Mouse (Mus musculus): ENCODE data around the gene Snap91.

The Snap91 gene

DNA sequence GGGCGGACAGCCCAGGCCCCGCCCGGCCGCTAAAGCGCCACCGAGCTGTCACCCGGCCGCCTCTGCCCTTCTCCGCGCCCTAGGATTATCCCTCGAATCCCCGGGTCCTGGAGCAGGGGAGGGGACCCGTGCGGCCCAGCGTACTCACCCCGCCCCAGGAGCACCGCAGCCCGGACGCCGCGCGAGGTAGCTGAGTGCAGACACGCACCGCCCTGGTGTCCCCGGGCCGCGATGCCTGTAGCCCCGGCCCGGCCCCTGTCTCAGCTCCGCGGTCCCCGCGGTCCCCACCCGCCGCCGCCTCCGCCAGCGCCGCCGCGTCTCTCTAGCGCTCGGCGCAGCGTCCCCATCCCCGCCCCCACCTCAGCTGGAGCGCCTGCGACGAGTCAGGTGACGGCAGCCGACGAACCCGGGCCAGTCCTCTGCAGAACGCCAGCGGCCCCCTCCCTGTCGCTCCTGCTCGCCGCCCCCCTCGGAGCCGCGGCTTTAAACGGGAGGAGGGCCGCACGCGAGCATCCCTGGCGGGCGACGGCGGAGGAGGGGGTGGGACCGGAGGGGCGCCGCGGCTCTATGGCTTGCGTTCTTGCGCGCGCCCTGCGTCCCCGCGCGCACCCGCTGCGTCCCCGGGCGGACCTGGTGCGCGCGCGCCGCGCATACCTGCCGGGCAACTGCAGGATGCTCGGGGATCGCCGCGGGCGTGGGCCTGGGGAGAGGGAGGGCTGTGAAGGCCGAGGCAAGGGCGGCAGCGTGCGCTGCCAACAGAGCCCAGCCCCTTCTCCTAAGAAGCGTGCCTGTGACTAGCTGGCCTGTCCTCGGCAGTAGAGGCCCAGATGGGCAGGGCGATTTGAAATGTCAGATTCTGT lies at the start of gene Snap91:
Snap91 (minus strand) TSS at position 542 of the 860 bp plus-strand sequence.
- DNase-seq (ENCODE audit: low read depth, low spot score), result no peak

DNA sequence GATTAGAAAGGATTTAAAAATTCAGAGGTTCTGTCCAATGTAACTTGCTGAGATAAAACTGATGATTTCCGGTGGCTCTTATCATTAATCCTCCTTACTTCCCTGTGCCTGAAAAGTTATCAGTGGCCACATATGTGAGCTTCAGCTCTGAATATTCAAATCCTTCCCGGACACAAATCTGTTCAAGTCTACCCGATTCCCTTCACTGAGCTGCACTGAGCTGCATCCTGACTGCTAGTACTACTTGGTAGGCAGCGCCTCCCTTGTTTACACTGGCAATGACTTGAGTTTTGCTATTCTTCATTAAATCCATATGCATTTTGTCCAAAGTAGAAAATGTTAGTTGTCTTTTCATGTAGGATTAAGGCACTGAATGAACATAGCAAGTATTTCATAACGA lies 46.1 kb upstream of the Snap91 start:
- DNase-seq (ENCODE audit: low read depth, low spot score), result no peak

DNA sequence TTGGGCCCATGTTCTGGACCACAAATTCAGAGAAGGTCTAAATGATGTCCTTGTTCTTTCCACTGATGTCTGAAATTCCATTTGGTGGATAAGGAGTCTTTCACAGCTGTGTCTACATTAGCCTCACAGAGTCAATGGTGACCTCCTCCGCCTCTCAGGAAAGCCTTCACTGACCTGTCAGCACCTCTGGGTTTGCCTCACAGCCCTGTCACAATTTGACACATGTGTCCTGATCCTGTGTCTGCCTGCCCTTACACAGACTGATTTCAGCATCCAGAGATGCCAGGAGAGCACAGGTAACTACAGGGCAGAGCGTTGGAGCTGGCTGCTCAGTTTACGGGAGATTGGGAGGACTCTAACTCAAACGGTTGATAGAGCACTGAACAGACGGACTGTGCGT lies 45.2 kb upstream of the Snap91 start:
- no peak for DNase-seq (ENCODE audit: low read depth, low spot score)

DNA sequence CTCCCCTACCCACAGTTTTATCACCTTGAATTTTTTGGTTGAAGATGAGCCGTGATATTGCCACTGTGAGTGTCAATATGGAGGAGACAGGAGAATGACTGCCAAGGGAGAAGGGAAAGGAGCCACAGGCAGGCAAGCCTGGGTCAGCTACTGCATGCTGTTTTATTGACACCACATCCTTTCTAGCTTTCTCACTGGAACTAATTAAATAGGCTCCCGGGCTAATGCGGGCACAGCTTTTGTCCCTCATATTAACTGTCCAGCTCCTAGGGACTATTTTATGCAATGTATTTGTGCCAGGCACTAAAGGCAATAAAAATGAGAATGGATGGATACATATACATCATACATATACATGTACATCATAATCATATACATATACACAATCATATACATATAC lies 42.0 kb upstream of the Snap91 start:
- DNase-seq (ENCODE audit: low read depth, low spot score), result no peak

DNA sequence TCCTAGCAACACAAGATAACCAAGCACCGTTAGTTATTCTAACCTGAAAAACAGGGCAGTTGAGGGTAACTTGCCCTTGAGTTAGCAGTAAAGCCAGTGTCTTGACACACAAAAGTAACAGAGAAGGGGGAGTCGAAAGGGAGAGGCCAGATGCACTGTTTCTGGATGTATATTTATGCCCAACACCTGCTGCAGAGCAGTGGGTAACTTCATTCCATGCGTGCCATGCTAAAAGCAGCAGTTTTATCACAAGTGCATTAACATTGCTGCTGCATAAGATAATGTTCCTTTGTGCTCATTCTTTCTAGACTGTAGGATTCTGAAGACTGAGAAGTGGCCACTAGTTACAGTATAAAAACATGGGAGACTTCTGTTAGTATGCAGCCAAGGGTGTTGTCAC lies 36.1 kb upstream of the Snap91 start:
- DNase-seq (ENCODE audit: low read depth, low spot score), result no peak

DNA sequence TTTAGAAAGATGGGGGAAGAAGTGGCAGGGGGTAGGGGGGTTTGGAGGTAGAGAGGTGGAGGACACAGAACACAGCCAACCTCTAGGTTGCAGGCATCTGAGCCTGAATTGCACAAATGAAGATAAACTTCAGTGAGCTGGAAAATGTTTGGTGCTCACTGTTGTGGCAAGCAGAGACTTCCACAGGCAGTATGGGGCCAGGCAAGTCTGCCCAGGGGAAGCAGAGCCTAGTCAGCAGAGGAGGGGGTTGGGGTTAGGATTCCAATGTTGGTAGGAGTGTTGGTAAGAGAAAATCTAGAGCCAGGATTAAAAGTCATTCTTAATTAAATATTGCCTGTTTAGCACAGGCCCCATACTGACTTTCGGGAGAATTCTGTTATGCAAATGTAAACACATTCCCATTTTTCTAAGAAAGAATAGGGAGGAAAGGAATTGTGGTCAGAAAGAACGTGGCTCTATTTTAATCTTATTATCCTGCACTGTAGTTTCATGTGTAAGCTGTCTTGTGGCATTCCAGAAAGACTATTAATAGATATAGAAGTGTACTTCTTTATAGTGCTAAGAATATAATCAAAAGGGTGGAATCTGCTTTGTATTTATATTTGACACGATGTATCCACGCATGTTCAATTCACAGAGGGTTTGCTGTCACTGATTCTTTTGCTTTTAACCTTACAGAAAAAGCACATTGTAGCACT lies 19.2 kb upstream of the Snap91 start:
- DNase-seq (ENCODE audit: low read depth, low spot score), result no peak

DNA sequence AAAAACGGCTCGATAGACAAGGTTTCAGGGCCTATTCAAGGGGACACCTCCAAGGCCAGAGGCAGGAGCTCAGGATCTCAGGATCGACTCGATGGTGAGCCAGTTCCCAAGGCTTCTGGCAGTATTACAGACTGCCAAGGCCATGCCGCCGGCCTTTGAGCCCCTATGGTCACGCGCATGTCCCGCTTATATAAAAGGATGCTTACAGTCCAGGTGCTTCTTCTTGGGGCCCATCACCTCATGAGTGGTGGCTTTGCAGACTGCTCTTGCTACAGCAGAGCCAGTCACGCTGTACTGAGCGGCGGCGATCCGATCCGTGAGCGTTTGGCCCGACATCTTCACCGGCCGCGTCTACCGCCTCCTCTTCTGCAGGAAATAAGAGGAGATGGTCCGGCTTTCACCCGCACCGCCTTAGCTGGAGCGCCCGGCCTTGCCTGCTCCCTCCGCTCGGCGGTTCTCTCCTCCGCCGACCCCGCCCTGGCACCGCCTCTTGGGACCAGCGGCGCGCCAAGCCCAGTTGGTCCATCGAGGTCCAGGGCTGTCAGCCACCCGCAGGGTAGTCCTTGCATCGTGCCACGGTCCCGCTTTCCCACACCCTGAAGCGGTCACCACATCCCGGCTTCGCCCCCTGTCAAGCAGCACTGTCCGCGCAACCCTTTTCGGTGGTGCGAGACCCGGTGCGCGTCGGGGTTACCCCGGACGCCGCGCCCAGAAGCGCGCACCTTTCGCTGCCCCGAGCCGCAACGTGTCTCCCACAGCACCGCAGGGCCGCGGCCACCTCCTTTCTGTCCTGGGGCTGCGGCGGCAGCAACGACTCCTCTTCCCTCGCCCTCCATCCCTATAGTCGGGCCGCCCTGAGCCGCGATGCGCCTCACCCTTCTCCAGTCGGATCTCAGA lies 990 bp downstream of the Snap91 start:
- DNase-seq (ENCODE audit: low read depth, low spot score), result no peak

DNA sequence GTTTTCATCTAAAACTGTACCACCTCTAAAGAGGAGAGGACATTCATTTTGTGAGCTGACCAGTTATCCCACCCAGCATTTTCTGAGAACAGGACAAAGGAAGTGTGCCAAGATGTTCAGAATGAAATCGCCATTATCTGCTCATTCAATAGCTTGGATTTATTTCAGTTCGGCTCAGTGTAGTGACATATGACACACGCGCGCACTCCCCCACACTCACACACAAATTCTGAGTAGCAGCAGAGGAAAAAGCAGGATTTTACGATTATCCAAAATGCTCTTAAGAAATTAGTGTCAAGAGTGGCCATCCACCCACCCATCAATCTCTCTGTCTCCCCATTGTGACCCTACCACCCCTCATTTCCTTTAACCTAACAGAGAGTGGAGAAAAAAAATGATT lies 1.7 kb downstream of the Snap91 start:
- no peak for DNase-seq (ENCODE audit: low read depth, low spot score)

DNA sequence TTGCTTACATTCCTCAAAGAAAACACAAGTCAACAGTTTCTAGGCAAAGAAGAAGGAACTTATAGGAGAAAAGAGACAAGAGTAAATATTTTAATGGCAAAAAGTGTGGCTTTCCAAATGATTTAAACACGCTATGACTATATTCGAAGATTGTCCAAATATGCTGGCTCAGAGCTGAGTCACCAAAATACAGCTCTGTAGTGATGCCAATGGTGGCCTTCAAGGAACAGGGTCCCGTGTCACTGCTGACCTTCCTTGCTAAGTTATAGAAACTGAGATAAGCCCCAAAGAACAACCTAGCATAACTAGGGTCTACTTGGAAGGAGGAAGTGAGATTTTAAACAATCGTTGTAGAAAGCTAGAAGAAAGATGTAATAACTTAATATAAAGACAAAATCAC lies 6.8 kb downstream of the Snap91 start:
- DNase-seq (ENCODE audit: low read depth, low spot score), result no peak

DNA sequence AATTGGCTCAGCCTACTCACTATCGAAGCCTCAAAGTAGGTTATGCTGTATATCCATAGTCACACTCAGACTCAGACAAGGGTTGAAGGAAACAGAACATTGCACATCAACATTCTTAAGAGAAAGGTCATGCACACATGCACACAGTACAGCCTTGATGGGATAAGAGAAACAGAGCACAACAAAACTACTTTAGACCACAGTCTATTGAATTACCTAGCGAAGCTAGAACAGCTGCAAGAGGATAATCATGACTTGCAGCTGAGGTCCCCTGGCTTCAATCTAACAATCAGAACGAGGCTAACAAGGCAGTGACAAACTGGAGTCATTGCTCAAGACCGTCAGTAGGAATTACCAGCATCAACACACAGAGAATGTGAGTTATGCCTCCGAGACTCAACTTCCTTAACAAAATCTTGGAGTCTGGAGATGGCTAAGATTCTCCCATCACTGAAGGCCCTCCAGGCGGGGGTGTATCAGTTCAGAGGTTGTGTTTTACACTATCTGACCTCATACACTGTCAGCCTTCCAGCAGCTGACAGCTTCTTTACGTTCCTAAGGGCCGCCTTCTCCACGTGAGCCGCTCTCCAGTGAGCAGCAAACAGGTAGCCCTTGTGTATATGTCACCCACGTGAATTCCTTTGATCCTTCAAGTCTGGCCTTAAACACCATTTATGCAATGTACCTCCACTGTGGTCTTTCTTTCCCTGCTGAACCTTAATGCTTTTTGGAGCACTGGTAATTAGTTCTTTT lies 10.7 kb downstream of the Snap91 start:
- no peak for DNase-seq (ENCODE audit: low read depth, low spot score)

DNA sequence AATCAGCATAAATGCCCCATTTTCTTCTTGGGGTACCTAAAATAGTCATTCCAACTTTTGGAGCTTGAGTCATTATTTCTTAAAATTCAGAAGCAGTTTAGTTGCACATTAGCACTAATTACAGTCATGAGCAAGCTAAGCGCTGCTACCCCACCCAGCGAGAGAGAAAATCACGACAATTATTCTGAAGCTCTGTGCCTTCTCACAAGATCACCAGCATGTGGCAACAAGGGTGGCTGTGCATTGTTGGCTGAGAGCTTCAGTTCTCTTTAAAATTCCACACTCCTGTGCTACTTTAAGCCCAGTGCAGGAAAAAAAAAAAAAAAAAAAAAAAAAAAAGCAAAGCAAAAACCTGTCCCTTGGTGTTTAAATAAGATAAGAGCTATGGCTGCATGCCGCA lies 22.4 kb downstream of the Snap91 start:
- DNase-seq (ENCODE audit: low read depth, low spot score), result no peak

DNA sequence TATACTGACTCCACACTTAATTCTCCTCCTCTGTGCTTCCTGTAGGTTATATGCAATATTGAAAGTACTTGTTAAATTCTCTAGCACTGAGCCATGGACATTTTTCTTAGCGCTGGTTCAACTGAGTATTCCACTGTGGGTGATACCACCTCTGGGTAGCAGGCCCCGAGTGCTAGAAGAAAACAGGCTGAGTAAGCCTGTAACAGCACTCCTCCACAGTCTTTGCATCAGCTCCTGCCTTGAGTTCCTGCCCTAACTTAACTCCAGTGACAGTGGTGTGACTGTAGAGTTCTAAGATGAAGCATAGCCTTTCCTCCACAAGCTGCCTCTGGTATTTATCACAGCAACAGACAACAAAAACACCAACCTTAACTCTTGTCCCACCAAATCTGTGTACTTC lies 22.8 kb downstream of the Snap91 start:
- DNase-seq (ENCODE audit: low read depth, low spot score), result no peak

DNA sequence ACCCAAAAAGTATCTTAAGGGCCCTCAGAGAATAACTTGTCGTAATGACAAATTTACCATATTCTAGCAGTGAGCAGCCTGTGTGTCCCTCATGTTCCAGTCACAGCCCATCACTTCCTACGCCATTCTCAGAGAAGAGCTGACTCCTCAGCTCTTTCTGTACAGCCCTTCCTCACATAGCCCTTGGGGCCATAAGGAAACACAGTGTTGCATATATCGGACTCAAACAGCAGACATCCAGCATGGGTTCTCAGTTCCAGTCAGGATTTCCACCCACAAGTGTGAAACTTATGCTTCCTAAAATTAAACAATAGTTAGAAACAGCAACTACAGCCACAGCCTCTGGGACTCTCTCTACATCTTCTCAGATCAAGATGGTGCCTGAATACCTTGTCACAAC lies 27.6 kb downstream of the Snap91 start:
- DNase-seq (ENCODE audit: low read depth, low spot score), result no peak

DNA sequence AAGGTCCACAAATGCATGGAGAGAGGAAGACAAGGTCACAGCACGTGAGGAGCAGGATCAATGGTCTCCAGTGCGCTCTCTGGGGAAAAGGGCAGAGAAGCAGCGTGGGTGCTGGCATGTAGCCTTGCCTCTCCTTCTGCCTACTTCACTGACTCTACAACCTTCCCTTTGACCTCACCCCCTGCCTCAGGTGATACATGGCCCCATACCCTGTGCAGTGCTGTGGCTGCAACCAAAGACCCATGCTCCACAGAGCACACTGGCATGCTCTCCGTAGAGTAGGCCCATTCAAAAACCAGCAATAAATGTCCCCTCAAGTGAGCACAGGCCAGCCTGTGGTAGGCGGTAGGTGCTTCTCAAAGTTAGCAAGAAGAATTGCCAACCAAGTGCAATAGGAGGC lies 28.8 kb downstream of the Snap91 start:
- no peak for DNase-seq (ENCODE audit: low read depth, low spot score)

DNA sequence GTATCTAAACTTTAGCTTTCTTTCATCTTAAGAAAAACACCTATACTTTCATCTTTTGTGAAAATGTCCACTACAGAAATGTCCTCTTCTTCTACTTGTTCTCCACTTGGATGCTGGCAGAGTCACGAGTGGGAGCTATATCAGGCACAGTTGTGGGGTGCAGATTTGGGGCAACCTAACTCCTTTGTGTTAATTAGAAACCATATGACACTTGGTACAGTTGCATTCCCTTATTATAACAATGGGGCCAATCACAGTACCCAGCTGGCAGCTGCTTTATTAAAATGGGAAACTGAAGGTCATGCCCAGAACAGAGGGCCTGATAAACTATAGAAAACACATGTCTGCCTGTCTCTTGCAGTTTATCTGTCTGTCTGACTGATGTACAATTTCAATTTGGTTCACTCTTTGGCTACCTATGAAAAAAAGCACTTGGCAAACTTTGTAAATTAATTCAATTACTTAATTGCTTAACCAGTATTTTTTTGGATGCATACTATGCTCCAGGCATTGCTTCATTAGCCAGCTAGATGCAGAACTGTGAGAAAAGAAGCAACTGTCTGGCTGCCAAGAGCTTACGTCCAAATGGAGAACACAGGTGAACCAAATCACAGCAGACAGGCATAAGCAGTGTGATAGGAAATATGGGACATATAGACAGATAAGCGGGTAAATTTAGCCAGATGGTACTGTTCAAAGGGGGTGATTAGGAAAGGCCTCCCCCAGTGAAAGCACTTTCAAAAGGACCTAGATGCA lies 29.8 kb downstream of the Snap91 start:
- no peak for DNase-seq (ENCODE audit: low read depth, low spot score)

DNA sequence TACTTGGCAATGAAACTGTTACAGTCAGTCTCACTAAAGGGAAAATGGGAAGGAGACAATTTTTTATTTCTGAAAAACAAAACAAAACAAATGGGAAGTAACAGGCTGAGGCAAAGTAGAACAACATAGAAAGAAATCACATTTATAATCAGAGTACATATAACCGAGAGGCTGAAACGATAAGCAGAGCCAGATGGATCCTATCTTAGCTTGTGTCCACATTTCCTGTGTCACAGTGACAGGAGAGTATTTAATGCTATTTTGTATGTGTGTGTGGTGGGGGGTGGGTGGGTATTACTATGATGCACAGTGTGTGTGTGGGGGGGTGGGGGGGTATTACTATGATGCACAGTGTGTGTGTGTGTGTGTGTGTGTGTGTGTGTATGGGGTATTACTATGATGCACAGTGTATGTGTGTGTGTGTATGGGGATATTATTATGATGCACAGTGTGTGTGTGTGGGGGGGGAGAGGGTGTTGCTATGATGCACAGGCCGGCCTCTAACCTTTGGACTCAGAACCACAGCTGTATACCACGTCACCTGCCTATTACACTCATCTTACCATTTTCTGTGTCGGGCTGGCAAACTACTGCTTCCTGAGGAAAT lies 36.6 kb downstream of the Snap91 start:
- no peak for DNase-seq (ENCODE audit: low read depth, low spot score)

DNA sequence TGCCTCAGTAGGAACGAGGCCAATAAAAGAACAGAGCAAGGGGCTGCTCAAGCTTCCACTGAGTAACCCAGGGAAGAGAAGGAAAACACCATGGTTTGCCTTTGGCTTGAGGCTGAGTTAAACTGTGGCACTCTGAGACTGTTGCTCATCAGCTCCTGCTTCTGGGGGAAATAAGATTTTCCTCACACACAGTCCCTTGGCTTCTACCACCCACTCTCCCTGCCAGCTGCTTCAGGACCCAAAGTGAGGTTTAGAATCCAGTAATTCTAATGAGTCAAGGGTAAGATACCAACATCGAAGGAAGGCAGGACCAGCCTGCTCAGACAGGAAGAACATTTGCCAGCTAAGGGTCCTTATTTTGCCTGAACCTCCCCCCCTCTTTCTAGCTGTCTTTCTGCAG lies 50.7 kb downstream of the Snap91 start:
- no peak for DNase-seq (ENCODE audit: low read depth, low spot score)

DNA sequence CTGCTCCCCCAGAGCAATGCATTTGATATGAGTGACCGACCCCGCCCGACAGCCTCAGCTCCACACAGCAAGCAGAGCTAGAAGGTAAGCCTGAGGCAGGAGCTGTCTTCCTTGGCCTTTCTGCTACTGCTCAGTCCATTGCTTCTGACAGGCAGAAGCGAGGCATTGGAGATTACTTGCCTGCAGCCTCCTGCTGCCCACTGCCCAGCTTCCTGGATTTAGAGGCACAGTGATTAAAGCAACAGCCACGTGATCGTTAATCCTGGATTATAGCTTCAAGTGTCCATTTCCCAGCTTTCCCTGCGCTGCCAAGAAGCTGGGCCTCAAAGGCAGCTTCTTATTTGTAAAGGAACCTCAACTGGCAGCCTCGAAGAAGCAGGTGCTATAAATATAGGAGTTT lies 51.4 kb downstream of the Snap91 start:
- DNase-seq (ENCODE audit: low read depth, low spot score), result no peak

DNA sequence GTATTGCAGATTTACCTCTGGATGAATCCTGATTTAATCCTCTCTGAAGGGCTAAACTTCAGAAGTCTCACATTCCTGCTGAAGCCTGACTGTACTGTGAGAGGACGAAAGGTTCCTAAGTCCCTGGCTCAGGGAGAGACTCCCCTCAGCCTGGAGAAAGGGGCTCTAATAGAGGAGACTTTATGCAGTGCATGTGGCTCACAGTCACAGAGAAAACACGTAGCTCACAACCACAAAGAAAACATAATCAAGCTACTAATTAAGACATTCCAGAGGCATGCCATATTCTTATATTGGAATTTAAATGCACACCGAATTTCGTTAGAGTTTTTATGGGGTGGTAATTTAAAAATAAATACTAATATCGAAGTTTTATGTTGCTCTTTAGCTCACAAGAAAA lies 61.1 kb downstream of the Snap91 start:
- DNase-seq (ENCODE audit: low read depth, low spot score), result no peak

DNA sequence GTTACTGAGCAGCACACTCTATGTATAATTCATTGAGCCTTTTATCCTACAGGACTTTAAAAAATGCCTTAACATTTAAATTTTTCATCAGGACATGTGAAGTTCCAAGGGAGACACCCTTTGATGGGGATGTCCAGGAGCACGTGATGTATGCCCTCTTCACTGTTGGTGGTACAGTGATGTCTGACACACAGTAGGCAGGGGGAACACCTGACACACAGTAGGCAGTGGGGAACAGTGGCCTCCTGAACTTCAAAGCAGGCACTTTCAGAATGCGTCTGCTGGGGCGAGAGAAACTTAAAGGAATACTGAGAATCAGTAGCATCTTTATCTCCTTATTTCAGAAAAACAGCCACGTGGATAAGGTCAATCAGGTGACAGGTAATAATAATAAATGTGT lies 62.8 kb downstream of the Snap91 start:
- no peak for DNase-seq (ENCODE audit: low read depth, low spot score)

Data from skeletal muscle tissue, adult 2 months (tissue).